Mouse (Mus musculus) C2C12 (cell line): Measurements from ENCODE around the gene Pex5. TPM values are rescaled to one million over a fixed set of nuclear protein-coding genes. Genes with fewer than 3 reads are reported as not detected.

ENCODE experiments used
- H3K27me3 ChIP-seq: one replicate; pipeline ENCODE4 v1.6.1; 2011; ENCODE audit not compliant: control insufficient read depth, insufficient read depth, insufficient read length
- H3K36me3 ChIP-seq: one replicate; pipeline ENCODE4 v1.6.1; 2011; ENCODE audit not compliant: control insufficient read depth, insufficient read depth
- H3K4me3 ChIP-seq: one replicate; pipeline ENCODE4 v1.5.1; 2011; ENCODE audit warnings: mild to moderate bottlenecking, control low read depth; ENCODE audit not compliant: poor library complexity, insufficient read depth, severe bottlenecking
- H3K79me2 ChIP-seq: one replicate; pipeline ENCODE4 v1.6.1; 2011; ENCODE audit not compliant: control insufficient read depth, insufficient read depth
- H3K79me3 ChIP-seq: one replicate; pipeline ENCODE4 v1.6.1; 2011; ENCODE audit warnings: low read depth, control low read depth
- H3ac ChIP-seq: one replicate; pipeline ENCODE3; 2011; ENCODE audit warnings: low read depth; ENCODE audit not compliant: control insufficient read depth, insufficient read length
- CEBPB ChIP-seq: IDR thresholded peaks from one replicate; pipeline ENCODE4 v1.6.1; 2011; ENCODE audit warnings: low read depth, mild to moderate bottlenecking, control low read depth, moderate library complexity
- CTCF ChIP-seq: IDR thresholded peaks from one replicate; pipeline ENCODE4 v1.5.1; 2011; ENCODE audit not compliant: control insufficient read depth, insufficient read depth, insufficient read length
- FOSL1 ChIP-seq: IDR thresholded peaks from one replicate; pipeline ENCODE4 v1.8.0; 2011; ENCODE audit warnings: mild to moderate bottlenecking, low read length; ENCODE audit not compliant: poor library complexity, insufficient read depth, severe bottlenecking
- MAX ChIP-seq: IDR thresholded peaks from one replicate; pipeline ENCODE4 v1.6.1; 2011; ENCODE audit warnings: mild to moderate bottlenecking, control low read depth
- MYOD1 ChIP-seq: IDR thresholded peaks from one replicate; pipeline ENCODE4 v1.6.1; 2011; ENCODE audit warnings: low read depth; ENCODE audit not compliant: control insufficient read depth, insufficient read length
- MYOG ChIP-seq: IDR thresholded peaks from one replicate; pipeline ENCODE4 v1.6.1; 2011; ENCODE audit not compliant: control insufficient read depth, insufficient read length; ENCODE audit errors: extremely low read depth
- USF1 ChIP-seq: IDR thresholded peaks from one replicate; pipeline ENCODE4 v1.6.1; 2011; ENCODE audit warnings: low read depth, mild to moderate bottlenecking, control low read depth, moderate library complexity
- polyA plus RNA-seq: library from polyadenylated mRNA; unstranded; fragments of >200 nt; fragmentation: generic; extraction: Trizol; gene quantifications from one replicate; pipeline ENCODE4 v1.2.1, GENCODE M21; 2012; ENCODE audit warnings: missing spikeins

Pex5 gene
- polyA plus RNA-seq, 1 experiment: 32.9 TPM

DNA sequence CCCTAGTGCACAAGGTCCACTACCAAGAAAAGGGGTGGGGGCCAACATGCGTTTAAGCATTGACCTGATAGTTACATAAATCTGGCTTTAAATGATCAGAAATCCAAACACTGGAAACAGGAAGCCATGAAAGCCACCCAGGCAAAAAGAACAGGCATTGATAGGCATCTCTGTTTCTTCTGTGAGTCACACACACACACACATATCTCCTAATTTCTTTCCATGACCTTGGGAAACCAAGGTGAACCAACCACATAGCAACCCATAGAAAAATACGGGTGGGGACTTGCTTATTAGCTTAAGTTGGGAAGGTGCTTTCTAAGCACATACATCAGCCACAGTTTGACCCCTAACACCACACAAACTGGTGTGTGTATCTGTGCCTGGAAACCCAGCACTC, 32.5 kb upstream of the Pex5 start:
- H3K4me3 ChIP-seq: no peak overlapping the region
- H3ac ChIP-seq: no peak overlapping the region
- H3K27me3 ChIP-seq: no peaks in the 10 kb centered on the region
- TF ChIP-seq USF1 (no peak), MAX (no peak), MYOD1 (no peak), CTCF (no peak), CEBPB (no peak), MYOG (no peak), FOSL1 (no peak)
- no peaks in the 10 kb centered on the region for H3K79me2 ChIP-seq
- no peaks in the 10 kb centered on the region for H3K79me3 ChIP-seq
- H3K36me3 ChIP-seq: no peaks in the 10 kb centered on the region

DNA sequence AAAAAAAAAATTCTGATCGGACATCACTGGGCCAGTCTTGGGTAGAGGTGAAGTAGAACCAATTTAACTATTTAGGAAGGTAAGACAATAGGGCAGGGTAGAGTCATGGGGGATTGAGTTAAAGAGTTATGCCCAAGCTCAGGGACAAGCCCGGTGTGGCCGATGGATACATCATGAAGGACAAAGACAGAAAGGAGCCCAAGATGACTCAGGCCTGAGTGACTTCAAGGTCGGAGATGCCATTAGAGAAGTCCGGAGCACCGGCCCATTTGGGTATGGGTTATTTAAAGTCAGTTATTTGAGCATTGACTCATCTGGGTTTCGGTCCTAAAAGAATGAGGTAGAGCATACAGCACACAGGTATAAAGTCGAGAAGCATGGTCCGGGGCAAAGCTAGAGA, 31.6 kb upstream of the Pex5 start:
- H3K79me2 ChIP-seq: no peaks in the 10 kb centered on the region
- no peaks in the 10 kb centered on the region for H3K27me3 ChIP-seq
- H3K79me3 ChIP-seq: no peaks in the 10 kb centered on the region
- TF ChIP-seq CTCF (no peak), USF1 (no peak)
- H3K4me3 ChIP-seq: no peak overlapping the region
- H3K36me3 ChIP-seq: no peaks in the 10 kb centered on the region
- H3ac ChIP-seq: no peak overlapping the region

DNA sequence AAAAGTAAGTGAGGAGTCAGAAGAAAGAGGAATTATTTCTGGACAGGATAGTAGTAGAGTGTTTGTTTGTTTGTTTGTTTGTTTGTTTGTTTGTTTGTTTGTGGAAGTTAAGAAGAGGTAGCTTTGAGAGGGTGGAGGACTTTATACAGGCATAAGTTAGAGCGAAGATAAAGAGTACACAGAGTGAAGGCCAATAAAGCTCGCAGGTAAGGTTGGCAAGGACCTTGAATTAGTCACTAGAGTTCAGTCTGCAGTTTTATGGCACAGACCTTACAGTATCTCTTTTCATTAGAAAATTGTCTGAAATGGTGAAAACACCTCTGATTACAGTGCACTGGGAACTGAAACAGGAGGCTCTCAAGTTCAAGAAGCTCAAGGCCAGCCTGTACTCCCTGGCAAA, 31.2 kb upstream of the Pex5 start:
- TF ChIP-seq CTCF: no peak
- no peak for TF ChIP-seq MAX
- TF ChIP-seq USF1: no peak
- TF ChIP-seq FOSL1: no peak
- TF ChIP-seq MYOG: no peak
- TF ChIP-seq CEBPB: no peak
- no peak for TF ChIP-seq MYOD1
- Histone ChIP-seq H3K27me3 (no peaks in the 10 kb centered on the region), H3K36me3 (no peaks in the 10 kb centered on the region), H3K4me3 (no peak overlapping the region), H3ac (no peak overlapping the region), H3K79me3 (no peaks in the 10 kb centered on the region), H3K79me2 (no peaks in the 10 kb centered on the region)

DNA sequence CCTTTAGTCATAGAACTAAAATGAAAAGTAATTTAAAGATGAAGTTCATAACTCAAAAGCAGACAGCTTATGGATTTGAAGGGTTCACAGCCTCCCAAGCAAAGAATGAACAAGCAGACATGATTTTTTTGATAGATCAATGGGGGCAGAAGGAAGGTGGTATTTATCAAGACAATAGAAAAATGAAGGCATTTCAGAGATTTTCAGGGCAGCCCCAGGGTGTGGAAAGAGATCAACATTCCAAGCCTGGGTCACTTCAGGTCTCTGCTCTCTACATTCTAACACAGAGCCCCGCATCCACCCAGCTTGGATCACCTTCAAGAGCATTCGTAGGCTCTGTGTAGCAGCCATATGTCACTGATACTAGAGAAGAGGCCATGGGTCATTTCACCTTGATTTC, 28.5 kb upstream of the Pex5 start:
- Histone ChIP-seq H3K36me3 (no peaks in the 10 kb centered on the region), H3K27me3 (peaks cover under 1% of the 10 kb centered on the region), H3K79me2 (no peaks in the 10 kb centered on the region), H3K79me3 (no peaks in the 10 kb centered on the region), H3ac (no peak overlapping the region), H3K4me3 (no peak overlapping the region)
- TF ChIP-seq MYOD1: no peak
- TF ChIP-seq MAX: no peak
- no peak for TF ChIP-seq USF1
- TF ChIP-seq CEBPB: no peak
- no peak for TF ChIP-seq CTCF
- no peak for TF ChIP-seq MYOG
- TF ChIP-seq FOSL1: no peak

DNA sequence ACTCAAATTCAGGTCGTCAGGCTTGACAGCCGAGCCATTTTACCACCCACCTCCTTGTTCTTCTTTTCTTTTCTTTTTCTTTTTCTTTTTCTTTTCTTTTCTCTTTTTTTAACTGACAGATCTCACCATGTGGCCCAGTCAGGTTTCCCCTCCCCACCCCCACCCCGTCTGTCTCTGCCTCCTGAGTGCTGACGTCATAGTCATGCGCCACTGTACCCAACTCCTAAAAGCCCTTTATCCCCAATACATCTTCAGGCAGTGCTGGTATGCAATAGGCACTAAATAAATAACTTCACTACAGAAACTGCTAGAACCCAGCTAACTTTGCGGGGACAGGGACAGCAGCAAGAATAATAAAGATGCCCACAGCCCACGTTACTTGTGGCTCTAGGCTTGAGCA, 21.4 kb upstream of the Pex5 start:
- no peak for TF ChIP-seq MYOD1
- Histone ChIP-seq H3K36me3 (no peaks in the 10 kb centered on the region), H3ac (no peak overlapping the region), H3K27me3 (peaks cover 14% of the 10 kb centered on the region), H3K4me3 (no peak overlapping the region), H3K79me3 (no peaks in the 10 kb centered on the region), H3K79me2 (no peaks in the 10 kb centered on the region)

DNA sequence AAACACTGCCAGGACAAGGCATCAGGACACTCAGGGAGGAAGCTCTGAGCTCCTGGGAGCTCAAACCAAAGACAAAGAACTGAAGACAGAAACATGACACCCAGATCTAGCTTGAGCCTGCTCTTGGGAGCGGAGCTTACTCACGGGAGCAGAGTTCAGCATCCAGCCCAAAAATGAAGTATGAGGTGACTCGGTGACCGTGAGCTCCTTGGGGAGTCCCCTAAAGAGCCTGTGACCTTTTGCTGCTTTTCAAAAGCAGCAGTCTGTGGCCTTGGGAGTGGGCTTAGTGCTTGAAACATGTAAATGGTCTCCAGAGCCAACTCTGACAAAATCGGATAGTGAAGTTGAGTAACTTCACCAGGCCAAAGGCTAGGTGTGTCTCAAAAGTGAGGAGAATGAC, 20.3 kb upstream of the Pex5 start:
- Histone ChIP-seq H3ac (no peak overlapping the region), H3K27me3 (peaks cover 14% of the 10 kb centered on the region), H3K79me2 (no peaks in the 10 kb centered on the region), H3K36me3 (no peaks in the 10 kb centered on the region), H3K4me3 (no peak overlapping the region), H3K79me3 (no peaks in the 10 kb centered on the region)
- no peak for TF ChIP-seq MAX
- TF ChIP-seq MYOG: no peak
- TF ChIP-seq FOSL1: no peak
- no peak for TF ChIP-seq CTCF
- no peak for TF ChIP-seq MYOD1
- no peak for TF ChIP-seq CEBPB
- no peak for TF ChIP-seq USF1
